Mouse (Mus musculus) R1 (cell line): Measurements from ENCODE around the gene Il1b.

Source experiments
- DNase-seq: peaks from one replicate; pipeline ENCODE4 v3.0.0-alpha.2; 2018; ENCODE audit warnings: low read depth, low spot score

The Il1b gene

DNA sequence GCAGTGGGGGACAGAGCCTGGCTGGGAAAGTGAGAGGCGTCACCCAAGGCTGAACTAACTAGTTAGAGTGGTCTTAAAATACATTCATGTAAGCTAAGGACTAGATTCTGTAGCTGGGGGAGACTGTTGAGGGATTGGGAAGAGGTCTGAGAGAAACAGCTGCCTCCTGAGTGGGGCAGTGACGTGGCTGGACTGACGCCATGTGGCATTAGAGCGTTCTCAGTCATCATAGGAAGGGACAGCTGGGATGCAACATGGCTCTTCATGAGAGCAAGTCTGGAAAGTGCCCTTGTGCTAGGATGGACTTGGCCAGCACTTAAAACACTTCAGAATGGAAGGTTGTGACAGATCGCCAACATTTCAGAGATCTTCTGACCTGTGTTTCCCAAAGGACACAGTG is 2.1 kb downstream of the Il1b start:
- no peak for DNase-seq

DNA sequence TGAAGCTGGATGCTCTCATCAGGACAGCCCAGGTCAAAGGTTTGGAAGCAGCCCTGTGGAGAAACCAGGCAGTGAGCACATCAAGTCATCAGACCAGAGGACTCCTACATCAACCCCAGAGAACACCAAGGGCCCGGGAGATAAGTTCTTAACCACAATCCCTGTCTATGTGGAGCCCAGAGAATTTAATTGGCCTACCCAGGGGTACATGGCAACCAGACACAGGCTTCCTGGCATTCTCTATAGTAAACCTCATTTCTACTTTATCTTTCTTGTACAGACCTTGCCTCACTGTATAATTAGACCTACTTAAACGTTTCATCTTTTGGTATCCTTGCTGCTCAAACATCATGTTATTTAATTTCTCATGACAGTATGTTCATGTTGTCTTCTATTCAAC is 2.8 kb downstream of the Il1b start:
- no peak for DNase-seq

- DNase-seq = no peak
These were observed 3.7 kb downstream of the Il1b start for GRCm38 (mm10) chr2:129367246-129367645.

GRCm38 (mm10) chr2:129360975-129361560 is 9.9 kb downstream of the Il1b start:
- no peak for DNase-seq

- no peak for DNase-seq
These were observed 10.7 kb downstream of the Il1b start for GRCm38 (mm10) chr2:129360197-129360596.

DNA sequence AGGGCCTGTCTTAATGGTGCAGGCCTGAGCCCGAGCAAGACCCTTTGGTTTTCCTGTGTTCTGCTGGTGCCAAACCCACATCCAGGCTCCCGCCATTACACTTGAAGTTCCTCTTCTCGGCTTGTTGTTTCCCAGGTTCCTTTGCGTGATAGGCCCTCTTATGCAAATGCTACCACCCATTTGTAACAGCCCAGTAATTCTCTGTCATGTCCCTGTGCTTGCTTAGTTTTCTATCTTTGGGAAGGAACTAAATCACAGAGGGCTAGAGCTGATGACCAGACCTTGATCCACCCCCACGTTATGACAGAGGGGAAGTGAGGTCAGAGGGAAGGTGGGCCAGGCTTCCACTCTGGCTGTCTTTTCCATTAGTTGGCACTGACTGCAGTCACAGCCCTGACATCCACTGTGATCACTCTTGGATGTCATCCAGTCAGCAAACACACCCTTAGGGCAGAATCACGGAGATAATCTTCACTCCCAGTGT is 32.8 kb downstream of the Il1b start:
- no peak for DNase-seq

GRCm38 (mm10) chr2:129333471-129333870 is 37.5 kb downstream of the Il1b start:
- DNase-seq = no peak

GRCm38 (mm10) chr2:129330540-129330939 is 40.4 kb downstream of the Il1b start:
- DNase-seq = no peak

DNA sequence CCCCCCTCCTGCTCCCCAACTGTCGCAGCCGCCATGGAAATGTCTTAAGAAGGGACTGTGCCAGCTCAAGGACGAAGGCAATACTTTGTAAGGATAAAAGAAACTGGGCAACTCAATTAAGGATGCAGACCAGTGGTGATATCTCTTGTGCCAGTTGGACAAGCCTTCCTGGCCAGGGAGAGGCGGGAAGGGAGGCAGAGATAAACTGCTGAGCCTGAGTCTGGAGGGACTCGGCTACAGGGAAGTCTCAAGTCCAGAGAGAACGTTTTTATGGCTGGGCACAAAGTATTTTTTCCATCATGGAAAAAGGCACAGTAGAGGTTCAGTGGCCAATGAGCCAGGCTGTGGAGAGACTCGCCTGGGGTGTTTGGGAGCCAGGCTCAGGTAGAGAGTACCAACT is 40.9 kb downstream of the Il1b start:
- DNase-seq = no peak

GRCm38 (mm10) chr2:129328238-129328637 is 42.7 kb downstream of the Il1b start:
- DNase-seq = no peak

- no peak for DNase-seq
These were observed 46.7 kb downstream of the Il1b start for GRCm38 (mm10) chr2:129324216-129324615.

DNA sequence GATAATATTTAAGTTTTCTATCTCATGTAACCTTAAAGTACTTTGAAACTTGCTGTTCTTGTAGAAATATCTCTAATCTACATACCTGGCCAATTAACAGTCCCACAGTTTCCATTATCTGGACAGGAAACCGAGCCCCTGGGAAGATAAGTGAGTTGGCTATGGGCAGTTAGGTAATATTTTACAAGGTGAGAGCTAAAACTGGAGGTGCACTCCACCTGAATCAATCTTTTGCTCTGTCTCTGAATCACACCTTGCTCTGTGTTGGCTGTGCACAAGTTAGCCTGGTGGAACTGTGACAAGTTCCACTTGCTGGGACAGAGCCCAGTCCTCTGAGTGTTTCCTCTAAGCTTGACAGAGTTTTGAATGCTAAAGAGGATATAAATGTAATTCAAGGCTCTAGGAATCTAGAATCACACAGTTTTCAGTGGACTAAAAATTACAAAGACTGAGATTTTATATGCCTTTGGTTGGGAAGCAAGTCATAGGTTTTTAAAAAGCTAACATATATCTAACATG is 48.8 kb downstream of the Il1b start:
- DNase-seq = no peak

GRCm38 (mm10) chr2:129320033-129320605 is 50.8 kb downstream of the Il1b start:
- no peak for DNase-seq

- DNase-seq = no peak
These were observed 55.1 kb downstream of the Il1b start for GRCm38 (mm10) chr2:129315831-129316230.

DNA sequence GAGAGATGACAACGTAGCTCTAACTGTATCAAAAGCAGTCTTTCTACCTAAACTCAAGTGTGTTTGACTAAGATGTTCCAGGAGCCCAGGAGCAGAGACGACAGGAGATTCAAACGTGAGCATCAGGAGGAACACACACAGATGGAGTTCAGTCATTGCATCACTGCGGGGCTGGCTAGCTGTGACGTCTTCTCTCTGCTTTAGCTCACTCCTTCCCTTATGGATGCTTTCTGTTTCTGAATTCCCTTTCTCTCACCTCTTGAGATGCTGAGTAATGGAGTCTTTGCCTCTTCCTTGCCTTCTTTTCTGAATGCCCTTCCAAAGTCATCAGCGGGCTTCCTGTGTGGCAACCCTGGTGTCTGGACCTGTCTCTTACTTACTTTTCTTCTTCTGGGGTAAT is 56.1 kb downstream of the Il1b start:
- DNase-seq = no peak
